Mouse (Mus musculus) limb, embryonic 11.5 days (tissue): ENCODE measurements at regions not wholly inside any gene's neighbourhood (a gene's known extent, or its start where the extent isn't known, plus 50 kb on each side); places are given as distances from the start of the nearest gene placed in this dataset.

Source experiments
- ATAC-seq: fragments of 200-750 bp; cut with Nextera tagmentation; 2 replicates; pipeline ENCODE4 v1.8.0; 2017; ENCODE audit warnings: low read depth; ENCODE audit not compliant: insufficient number of reproducible peaks, low FRiP score, low TSS enrichment
- DNase-seq: peaks from one replicate; pipeline ENCODE4 v3.0.0-alpha.2; 2015; ENCODE audit warnings: low spot score
- H3K27ac ChIP-seq: fragments of 300-500 bp; sonication (generic); replicated peaks from 2 replicates; pipeline ENCODE4 v1.5.1; 2014; ENCODE audit warnings: low read depth, mild to moderate bottlenecking, low read length
- H3K27me3 ChIP-seq: fragments of 300-500 bp; sonication (generic); 2 replicates; pipeline ENCODE4 v1.6.1; 2014; ENCODE audit warnings: mild to moderate bottlenecking, low read length, mixed read lengths; ENCODE audit not compliant: control insufficient read depth, insufficient read depth
- H3K36me3 ChIP-seq: fragments of 300-500 bp; sonication (generic); 2 replicates; pipeline ENCODE4 v1.6.1; 2014; ENCODE audit warnings: mild to moderate bottlenecking, low read length, moderate library complexity, mixed read lengths; ENCODE audit not compliant: control insufficient read depth, insufficient read depth
- H3K4me1 ChIP-seq: fragments of 300-500 bp; sonication (generic); 2 replicates; pipeline ENCODE4 v1.6.1; 2014; ENCODE audit warnings: low read length, mixed read lengths; ENCODE audit not compliant: control insufficient read depth, insufficient read depth
- H3K4me2 ChIP-seq: fragments of 300-500 bp; sonication (generic); 2 replicates; pipeline ENCODE4 v1.6.1; 2014; ENCODE audit warnings: low read depth, mild to moderate bottlenecking, moderate library complexity; ENCODE audit not compliant: severe bottlenecking
- H3K4me3 ChIP-seq: fragments of 300-500 bp; sonication (generic); 2 replicates; pipeline ENCODE4 v1.5.1; 2014; ENCODE audit warnings: low read depth, low read length
- H3K9ac ChIP-seq: fragments of 300-500 bp; sonication (generic); 2 replicates; pipeline ENCODE4 v1.6.1; 2014; ENCODE audit warnings: mild to moderate bottlenecking, low read length
- H3K9me3 ChIP-seq: fragments of 300-500 bp; sonication (generic); 2 replicates; pipeline ENCODE4 v1.6.1; 2016; ENCODE audit warnings: low read length; ENCODE audit not compliant: control insufficient read depth
- WGBS: fragments of 180-500 bp; shearing (Covaris S2); extraction: QIAGEN DNeasy Blood & Tissue Kit; methylation state at CpG from one replicate; pipeline ENCODE4 v1.1.7; 2014; 5-methylcytosine and 5-hydroxymethylcytosine counted together

DNA sequence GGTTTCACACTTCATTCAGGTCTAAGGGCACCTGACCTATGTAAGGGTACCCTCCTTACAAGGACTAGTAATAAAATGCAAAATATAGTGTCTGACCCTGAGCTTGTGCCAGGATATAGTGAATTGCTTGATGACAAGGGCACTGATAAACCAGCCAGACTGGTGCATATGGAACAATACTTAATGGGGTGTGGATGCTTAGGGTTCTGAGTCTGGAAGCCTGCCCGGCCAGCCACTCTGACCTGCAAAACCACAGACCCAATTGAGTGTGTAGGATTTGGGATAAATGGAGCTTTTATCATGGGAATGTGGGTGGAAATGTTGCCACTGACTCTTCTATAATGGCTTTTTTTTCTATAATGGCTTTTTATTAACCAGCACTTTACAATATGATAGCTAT, 1838.7 kb upstream of the Dsel start:
- Histone ChIP-seq H3K4me1 (no peaks in the 10 kb centered on the region), H3K9me3 (no peaks in the 10 kb centered on the region), H3K27me3 (no peaks in the 10 kb centered on the region), H3K9ac (no peak overlapping the region), H3K27ac (no peak overlapping the region), H3K4me2 (no peak overlapping the region), H3K4me3 (no peak overlapping the region), H3K36me3 (no peaks in the 10 kb centered on the region)
- WGBS = 84% methylated on average over 1 of the region's 1 CpGs
- DNase-seq = no peak
- no peak for ATAC-seq

DNA sequence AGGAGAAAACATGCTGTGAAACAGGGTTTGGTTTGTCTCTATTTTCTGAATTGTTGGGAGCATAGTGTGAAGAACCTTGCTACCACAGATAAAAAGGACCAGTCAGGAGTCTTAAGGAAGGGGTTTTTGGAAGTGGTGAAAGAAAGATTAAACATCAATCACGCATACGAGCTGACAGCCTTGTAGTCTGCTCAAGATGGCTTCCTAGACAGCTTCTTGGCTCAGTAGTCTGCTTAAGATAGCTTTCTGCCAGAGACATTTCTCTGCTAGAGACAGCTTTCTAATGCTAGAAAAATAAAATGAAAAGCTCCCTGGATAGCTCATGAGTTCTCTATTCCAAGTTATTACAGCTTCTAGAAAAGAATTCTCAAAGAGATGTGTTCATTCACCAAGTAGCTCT, 1823.9 kb upstream of the Dsel start:
- no peak overlapping the region for H3K9ac ChIP-seq
- no peak overlapping the region for H3K4me3 ChIP-seq
- ATAC-seq = no peak
- no peaks in the 10 kb centered on the region for H3K9me3 ChIP-seq
- no peak for DNase-seq
- no peak overlapping the region for H3K27ac ChIP-seq
- H3K4me1 ChIP-seq = no peaks in the 10 kb centered on the region
- H3K36me3 ChIP-seq = no peaks in the 10 kb centered on the region
- H3K27me3 ChIP-seq = no peaks in the 10 kb centered on the region
- 90% methylated on average over 2 of the region's 2 CpGs for WGBS
- H3K4me2 ChIP-seq = no peak overlapping the region

DNA sequence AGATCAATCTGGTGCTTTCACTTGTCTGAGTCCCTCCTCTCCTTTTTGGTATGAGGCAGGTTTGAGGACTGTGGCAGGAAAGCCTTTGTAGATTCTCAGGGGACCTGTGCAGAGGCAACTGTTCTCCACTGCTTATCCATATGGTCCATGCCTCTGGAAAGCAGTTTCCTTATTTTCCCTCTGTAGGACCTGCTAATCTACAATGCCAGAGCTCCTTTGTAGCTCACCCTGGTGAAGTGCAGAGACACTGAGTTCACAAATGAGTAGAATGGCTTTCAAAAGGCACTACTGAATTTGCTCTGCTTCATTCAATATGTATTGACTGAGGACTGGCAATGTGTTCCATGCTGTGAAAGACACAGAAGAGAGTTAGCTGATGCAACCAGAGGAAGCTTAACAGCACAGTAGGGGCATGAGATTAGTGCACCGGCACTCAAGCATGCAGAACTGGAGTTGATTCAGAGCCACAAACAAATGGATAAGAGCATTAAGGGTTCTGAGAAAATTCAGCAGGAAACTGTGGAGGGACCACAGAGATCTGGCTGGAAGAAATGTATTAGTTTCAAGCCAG, 1811.7 kb upstream of the Dsel start:
- no peak for ATAC-seq
- 73% methylated on average over 1 of the region's 1 CpGs for WGBS

DNA sequence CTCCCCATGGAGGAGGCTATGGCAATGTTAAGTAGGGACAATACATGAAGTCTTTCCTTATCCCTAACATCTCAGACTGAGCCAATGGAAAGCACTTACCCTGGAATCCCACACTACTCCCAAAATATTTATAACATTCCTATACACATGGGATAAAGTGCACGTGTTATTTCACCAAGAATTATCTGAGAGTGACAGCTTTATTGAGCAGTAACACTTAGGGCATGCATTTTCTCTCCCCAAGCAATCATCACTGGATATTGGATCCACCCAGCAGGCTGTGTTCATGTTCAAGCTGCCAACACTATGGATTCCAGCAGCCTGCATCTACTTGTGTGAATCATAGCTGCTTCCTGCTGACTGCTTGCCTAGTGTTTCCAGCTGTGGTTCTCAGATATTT, 1766.2 kb upstream of the Dsel start:
- Histone ChIP-seq H3K36me3 (no peaks in the 10 kb centered on the region), H3K27me3 (no peaks in the 10 kb centered on the region), H3K9me3 (no peaks in the 10 kb centered on the region), H3K4me2 (no peak overlapping the region), H3K4me3 (no peak overlapping the region), H3K27ac (no peak overlapping the region), H3K4me1 (no peaks in the 10 kb centered on the region), H3K9ac (no peak overlapping the region)
- ATAC-seq (peak; percentile 67; the same call in 1 of the 2 replicates), DNase-seq (no peak)
- WGBS = 82% methylated on average over 1 of the region's 1 CpGs

More for the DNA sequence above, 1811.7 kb upstream of the Dsel start:
- Histone ChIP-seq H3K4me2 (no peak overlapping the region), H3K4me1 (no peaks in the 10 kb centered on the region), H3K27me3 (no peaks in the 10 kb centered on the region), H3K4me3 (no peak overlapping the region), H3K27ac (no peak overlapping the region), H3K9me3 (no peaks in the 10 kb centered on the region), H3K36me3 (no peaks in the 10 kb centered on the region), H3K9ac (no peak overlapping the region)
- no peak for DNase-seq
